Mouse (Mus musculus) thymus, postnatal 25 days (tissue): ENCODE data around the gene Chuk.
"Not testable (repeated sequence)": the region's sequence is repeated elsewhere in the genome, so short reads cannot be mapped to it uniquely, and the experiment has no call there.

ENCODE experiments used
- DNase-seq: peaks from one replicate; pipeline ENCODE4 v3.0.0; 2022

The Chuk gene

DNA sequence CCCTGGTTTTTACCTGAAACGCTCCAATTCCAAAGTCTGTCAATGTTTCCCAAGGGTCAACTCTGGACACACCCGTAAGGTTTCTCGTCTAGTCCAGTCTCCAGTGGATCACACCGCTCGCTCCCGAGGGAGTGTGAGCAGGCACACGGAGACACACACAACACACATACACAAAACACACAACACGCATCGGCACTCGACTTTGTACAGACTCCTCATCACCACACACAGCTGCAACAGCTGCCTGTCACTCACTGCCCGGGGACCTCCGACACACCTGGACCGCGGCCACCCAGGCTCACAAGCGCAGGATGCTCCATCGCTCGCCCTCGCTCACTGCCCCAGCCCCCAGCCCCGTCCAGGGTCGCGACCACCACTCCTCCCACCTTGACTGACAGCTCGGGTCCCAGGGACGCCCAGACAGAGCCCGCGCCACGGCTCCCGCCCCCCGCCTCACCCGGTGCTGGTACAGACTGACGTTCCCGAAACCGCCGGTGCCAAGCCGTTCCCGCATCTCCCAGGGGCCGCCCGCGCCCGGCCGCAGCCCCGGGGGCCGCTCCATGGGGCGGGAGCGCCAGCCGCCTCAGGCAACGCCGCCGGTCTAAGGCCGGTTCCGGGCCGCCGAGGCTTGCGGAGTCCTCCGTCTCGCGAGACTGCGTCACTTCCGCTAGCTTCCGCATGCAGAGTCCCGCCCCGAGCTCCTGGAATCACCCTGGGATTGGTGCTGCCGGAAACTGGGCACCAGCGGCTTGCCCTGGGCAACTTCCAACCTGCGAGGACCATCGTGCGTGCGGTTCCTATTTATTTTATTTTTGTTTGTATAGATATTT is at the start of gene Chuk:
TSS of gene Chuk (minus strand) at position 650 of the 830 bp plus-strand sequence.
- DNase-seq: peak; percentile 95

DNA sequence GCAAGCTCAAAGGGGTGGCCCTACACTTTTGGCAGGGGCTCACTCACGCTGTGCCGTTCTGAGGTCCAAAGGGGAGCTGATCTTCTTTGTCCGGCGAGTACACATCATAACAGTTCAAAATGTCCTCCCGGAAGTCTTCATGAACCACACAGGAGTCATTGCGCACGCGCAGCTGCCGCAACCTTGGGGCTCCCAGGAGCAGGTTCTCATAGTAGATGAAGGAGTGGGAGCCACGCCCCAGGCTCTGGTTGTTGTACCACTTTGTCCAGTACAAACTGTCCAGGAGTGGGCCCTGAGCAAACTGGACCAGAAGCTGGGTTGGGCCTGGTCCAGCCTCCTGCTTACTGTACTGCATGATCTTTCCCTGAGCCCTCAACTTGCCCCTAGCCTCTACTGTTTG is 49.7 kb upstream of the Chuk start:
- no peak for DNase-seq

DNA sequence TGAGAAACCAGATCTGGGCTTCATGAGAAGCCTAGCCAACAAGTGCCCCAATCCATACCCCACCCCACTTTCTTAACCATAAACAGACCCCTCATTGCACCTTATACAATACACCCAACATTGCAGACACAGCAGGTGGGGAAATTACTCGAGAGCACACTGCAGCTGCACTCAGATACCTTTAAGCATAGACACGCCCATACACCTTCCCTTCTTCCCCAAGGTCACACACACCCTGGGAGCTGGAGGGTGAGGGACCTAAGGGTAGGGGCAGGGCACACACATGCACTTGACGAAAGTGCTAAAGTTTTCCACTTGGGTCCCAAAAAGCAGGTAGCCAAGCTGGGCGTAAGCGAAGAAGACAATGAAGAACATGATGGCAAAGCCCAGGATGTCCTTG is 46.5 kb upstream of the Chuk start:
- no peak for DNase-seq

DNA sequence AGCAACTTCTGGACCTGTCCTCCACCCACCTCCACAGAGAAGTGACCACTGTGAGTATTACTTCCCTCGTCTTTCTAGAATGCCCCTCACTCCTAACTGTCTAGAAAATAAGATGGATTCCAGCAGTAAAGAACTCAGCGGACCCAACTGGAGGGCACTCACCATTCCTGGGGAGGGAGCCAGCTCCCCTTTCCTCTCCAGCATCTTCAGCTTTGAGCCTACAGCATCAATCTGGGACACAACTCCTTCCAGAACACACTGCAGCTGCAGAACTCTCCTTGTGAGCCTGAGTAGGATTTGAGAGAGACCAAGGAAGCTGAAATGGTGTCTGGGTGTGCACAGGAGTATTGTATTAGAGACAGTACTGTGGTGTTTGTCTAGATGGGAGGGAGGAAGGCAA is 41.7 kb upstream of the Chuk start:
- no peak for DNase-seq

DNA sequence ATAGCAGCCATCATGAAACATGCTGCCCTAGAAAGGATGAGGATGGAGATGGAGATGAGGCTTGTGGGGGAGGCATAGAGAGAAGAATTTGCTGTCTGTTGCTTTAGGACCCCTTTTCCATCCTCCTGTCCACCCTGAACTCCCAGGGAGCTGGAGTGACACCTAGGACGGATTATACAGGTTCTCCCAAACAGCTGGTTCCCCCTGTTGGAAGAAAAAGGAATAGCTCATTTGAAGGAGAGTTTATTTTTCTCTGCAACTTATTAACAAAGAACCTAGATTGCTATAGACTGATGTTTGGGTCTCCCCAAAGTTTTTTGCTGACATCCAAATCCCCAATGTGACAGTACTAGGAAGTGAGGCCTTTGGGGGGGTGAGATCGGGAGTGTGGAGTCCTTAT is 41.1 kb upstream of the Chuk start:
- no peak for DNase-seq

DNA sequence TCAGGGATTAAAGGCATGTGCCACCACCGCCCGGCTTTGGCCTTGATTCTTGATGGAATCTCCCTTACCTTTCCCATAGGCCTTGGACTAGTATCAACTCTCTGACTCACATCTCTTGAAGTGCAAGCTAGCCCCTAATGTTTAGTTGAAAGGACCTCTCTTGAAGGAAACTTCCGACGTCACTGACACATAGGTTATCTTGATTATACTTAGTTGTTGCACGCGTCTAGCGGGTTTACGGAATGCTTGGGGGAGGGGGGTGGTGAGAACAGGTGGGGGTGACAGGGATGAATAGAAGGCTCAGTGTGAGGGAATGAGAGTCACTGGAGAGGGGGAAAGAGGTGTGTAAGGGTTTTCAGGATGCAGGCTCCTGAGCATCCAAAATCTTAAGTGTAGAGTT is 39.7 kb upstream of the Chuk start:
- no peak for DNase-seq

DNA sequence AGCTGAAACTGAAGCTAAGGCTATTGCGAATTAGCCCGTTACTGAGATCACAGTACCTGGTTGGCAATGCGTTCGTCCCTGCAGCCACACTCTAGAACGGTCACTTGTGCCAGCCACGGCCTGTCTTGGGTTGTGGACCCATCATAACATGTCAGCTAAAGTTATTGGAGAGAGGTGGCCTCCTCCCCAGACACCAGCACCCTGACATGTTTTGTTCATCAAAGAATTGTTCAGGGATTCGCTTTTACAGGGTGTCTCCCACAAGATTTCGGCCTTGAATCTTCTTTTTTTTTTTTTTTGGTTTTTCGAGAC is 39.2 kb upstream of the Chuk start:
- no peak for DNase-seq

DNA sequence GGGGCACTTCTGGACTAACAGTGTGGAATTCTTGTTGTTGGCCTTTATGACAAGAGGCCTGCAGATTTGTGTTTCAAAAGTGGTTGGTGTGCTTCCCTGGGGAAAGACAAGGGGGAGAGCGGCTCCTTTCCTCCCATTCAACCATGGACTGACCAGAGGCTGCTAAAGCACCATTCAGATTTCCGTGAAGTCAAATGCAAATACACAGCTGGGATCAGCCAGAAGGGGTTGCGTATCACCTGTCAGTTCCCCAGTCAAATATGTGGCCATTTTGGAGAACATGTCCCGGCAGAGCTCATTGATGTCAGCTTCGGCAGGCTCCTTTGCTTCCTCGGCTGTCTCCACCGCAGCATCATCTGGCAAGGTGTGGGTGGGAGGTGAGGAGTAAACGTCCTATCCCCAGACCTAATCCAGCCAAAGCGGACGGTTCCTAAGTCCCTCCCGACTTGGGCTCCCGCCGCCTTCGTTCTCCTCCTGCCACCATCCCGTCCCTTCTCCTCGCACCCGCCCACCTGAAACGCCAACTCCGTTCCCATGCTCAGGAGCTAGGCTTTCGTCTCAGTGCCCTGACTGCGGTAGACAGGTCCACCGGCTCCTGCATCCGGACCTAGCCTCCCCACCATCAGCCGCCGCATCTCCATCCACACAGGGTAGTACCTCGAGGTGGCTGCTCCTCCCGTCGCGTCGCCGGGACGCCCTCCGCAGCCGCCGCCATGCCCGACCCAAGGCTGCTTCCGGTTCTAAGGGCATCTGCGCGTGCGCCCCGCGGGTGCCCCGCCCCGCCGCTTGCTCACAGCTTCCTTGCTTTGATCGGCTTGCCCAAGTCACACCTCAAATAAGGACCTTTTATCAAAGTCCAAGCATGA is 38.7 kb upstream of the Chuk start, which contains the start of gene Bloc1s2:
TSS of gene Bloc1s2 (minus strand) at position 745 of the 866 bp plus-strand sequence.
- DNase-seq: peak; percentile 93

DNA sequence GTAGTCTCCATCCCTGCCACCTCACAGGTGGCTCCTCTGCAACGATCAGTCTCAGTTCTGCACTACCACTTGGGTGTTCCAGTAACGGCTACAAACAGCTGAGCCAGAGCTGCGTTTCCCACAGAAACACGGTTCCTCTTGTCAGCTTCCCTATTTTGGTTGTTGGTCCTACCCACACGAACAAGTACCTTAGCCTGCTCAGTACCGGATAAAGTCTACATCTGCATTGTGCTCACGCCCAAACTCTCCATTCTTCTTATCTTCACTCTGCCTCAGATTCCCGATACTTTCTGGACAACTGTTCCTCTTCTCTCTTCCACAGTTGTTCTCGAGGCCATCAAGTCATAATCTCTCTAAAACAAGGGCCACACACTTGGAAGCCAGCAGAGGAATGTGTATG is 37.1 kb upstream of the Chuk start:
- no peak for DNase-seq

DNA sequence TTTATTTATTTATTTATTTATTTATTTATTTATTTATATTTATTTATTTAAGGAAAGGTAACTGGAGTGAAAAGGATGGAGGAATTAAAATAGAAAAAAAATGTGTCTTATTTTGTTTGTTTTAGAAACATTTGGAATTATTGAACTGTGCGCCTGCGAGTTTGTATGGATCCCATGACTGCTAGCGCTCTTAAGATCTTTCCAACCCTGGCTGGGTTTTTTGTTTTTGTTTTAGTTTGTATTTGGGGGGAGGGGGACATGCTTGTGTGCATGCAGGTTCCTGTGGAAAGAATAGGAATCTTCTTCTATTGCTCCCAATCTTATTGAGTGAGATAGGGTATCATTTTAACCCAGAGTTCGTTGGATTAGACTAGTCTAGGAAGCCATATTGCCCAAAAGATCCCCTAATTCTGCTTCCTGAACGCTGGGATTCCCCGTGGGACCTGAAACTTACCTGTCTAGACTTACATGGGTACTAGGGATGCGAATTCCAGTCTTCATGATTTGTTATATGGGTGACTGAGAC is 28.7 kb upstream of the Chuk start:
- no peak for DNase-seq

DNA sequence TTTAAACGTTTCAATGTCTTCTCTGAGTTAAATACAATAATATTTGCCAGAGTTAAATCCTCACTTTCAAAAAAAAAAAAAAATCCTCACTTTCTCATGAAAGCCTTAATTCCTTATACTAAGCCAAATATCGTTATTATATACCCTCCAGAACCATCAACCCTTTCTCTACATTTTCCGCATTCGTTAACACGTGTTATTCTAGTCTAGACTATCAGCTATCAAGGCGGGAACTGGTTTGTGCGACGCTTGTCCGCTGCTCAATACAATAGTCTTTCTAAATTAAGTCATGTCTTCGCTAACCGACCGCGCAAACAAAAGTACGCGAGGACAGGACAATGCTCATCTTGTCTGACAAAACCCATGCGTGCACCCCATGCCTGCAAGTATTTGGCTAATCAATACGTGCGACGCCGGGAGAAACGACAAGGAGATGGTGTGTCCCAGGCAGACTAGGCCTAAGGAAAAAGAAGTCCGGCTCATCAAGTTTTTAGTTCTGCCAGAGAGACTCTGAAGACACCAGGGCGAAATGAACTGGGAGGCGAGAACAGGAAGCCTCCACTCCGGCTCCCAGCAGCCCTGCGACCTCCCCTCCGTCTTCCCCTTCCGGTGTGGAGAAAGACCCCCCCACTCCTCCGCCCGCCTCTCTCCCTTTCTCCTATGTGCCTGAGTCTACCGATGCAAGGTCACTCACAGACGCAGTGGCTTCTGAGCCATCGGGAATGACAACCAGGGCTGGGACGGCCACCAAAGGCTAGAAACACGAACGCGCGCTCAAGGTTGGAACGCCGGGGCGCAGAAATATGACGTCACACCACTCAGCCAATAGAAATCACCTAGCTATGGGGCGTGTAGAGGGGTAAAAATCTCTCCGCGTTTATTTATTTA is 28.0 kb upstream of the Chuk start, which contains the start of gene Cwf19l1:
TSS of gene Cwf19l1 (minus strand) at position 805 of the 888 bp plus-strand sequence.
- DNase-seq: peak; percentile 81

DNA sequence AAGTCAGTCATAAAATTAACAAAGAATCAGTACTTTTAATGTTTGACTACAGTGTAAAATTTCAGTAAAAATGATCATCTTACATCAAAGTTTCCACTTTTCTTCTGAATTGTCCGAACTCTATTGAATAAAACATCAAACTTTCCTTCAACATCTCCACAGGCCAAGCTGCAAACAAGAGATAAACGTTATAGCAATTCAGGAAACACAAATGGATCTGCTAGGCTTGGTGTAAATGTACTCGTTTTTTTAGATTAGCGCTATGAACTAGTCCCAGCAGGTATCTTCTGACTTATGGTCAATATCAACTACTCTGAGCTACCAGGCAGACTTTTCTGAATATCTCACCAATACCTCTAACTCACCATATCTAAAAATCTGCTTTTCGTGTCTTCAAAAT is 25.6 kb upstream of the Chuk start:
- no peak for DNase-seq

DNA sequence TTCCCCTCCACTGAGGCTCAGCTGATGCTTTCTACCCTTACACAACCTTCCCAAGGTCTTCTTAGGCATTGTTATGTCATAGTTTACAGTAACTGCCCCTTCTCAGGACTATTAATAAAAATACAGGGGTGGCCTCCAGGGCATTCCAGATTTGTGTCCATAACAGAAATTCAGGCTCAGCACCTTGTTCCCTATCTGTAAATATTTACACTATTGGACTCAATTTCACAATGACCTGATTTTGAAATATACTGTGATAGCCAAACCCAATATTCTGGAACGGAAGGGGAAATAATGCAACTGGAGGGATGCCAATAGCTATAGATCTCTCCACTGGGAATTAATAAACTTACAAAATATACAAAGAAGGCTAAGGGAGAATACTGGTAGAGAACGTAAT is 21.3 kb upstream of the Chuk start:
- DNase-seq: no peak

DNA sequence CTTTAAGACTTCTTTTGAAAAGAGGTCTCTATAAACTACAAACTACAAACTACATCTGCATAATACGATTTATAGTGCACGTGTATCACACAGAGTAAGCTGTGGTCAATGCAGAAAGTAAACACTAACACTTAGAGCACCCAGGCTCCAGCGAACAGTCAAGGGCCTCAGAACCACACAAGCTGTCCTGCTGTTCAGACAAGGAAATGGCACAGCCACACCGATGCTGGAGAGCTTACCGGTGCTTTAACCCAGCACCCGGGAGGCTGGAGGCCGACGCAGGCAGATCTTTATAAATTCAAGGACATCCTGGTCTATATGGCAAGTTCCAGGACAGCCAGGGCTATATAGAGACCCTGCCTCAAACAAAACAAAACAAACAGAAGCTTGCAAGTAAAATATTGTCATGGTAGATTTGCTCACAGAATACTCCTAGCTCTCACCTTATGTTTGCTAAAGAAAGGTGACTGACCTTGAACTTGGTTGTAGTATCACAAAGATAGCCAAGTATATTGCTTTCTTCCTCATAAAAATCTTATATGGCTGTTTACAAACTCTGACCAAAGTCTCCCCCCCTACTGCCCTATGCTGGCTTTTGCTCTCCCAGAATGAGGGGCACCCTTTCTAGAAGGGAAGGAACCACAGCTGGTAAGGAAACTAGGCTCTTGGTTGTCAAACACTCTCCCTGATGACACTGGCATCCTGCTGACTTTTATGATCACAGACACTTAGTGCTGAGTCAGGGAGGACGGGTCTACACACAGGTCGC is 20.6 kb upstream of the Chuk start:
- no peak for DNase-seq

DNA sequence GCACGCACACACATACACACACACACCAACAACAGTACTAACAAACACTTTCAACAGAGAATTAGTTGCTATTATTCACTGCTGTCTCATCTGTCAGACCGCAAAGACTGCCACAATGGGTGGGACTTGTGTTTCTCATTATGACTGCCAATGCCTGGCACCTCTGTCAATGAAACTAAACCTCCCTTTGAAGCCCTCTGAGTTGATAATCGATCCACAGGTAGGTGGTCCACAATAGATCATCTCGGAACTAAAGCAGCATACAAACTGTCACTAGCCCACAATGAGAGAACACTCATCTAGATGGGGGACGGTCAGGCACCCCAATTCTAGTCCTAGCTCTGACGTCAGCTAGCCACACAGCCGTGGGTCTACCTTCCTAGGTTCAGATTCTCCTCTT is 13.9 kb upstream of the Chuk start:
- no peak for DNase-seq

DNA sequence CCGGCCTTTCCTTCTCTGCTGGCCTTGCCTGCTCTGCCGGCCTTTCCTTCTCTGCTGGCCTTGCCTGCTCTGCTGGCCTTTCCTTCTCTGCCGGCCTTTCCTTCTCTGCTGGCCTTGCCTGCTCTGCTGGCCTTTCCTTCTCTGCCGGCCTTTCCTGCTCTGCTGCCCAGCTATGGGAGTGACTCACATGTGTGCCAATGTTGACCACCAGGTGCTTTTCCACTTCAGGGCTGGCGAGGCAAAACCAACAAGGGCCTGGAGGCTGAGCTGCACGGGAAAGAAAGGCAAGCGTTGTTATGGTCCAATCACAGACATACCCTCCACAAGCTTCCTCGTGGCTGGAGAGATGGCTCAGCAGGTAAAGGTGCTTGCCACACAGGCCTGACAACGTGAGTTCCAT is 13.4 kb upstream of the Chuk start:
- DNase-seq: not testable (repeated sequence)

DNA sequence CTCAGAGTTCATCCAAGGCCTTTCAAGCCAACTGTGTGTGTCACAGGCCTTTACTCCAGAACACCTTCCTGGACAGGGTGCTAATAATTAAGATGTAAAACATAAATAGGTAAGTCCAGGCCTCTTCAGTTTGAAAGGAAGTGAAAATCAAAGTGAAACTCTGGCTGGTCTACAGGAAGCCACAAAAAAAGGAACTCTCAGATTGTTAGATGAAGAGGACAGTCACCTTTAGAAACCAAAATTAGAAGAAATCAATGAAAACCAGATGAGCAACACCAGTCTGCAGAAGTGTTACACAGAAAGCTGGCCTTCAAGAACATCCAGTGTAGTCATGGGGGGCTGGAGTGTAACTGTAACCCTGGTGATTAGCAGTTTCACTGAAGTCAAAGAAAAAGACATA is 10.5 kb upstream of the Chuk start:
- DNase-seq: no peak

DNA sequence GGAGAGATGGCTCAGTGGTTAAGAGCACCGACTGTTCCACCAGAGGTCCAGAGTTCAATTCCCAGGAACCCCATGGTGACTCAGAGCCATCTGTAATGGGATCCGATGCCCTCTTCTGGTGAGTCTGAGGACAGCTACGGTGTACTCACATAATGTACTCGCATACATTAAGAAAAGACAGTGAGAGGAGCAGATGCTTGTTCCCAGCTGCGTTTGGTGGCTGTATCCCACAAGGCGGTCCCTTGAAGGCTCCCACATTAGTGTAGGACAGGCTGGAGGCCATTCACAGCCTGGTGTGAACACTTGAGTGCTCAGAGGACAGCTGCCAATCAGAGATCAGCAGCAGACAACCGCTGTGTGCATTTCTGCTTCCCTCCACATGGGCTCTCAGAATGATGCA is 4.4 kb upstream of the Chuk start:
- DNase-seq: no peak

DNA sequence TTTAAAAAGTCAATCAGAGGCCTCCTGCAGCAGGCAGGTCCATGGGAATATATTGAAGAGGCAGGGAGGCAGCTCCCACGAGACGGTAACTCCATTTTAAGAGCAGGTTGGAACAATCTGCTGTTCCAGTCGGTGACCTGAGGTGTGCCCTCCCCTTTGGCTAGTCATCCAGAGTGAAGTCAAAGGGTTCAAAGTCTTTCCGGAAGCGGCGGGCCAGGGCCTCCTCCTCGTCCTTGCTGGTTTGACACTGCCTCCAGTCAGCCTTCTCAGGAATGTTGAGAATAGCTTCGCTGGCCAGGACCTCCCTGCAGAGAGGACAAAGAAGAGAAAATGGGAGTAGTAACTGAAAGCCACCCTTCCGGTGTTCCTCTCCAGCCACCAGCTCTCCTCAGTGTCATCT is 3.1 kb upstream of the Chuk start:
- no peak for DNase-seq

DNA sequence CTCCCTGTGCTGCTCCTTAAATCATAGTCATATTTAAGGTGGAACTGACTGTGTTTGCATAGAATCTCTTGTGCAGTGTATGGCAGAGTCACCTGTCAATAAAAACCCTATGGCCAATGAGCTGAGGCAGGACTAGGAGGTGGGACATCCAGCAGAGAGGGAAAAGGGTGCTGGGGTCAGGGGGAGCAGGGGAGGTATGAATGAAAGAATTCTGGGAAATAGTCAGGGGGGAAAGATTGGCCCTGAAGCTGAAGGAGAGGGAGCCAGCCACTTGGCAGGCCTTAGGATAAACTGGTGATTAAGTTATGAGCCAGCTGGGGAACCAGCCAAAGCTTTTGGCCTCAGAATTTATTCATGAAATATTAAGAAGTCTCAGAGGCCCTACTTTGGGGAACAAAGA is 1.7 kb upstream of the Chuk start:
- no peak for DNase-seq

DNA sequence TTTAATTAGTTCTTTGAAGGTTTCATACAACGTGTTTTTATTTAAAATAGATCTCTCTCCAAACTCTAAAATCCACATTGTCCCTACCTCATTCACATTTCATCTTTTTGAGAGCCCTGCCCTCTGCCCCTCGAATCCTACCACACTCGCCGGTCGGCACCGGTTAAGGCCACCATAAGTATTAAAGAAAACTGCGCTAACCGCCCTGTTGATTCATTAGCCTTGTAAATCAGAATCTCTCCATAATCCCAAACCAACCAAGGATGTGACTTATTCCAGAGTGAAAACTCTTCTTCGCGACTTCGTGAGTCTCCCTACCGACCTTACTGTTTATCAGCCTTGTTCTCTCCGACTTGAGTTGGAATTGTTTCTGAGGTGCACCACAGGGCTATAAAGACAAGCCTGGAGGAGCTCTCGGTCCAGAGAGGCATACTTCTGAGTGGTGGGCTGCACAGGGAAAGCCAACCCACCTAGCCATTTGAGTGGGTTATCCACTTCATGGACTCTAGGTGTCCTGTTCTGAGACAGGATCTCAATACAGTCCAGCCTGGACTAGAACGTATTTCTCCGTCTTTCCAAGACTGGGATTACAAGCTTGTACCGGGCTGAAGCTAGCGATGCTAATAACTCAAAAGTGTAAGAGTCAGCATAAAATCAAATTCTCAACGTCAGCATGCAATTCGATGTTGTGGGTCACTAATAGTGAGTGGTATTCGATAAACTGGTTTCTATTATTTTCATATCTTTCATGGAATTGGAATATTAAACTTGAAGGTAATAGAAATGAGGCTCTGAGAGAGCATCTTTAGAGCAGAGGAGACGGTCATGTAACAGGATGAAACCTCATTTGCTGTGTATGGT is 611 bp upstream of the Chuk start:
- no peak for DNase-seq
